Mouse (Mus musculus): ENCODE measurements around the gene Cep63. TPM values are rescaled to one million over a fixed set of nuclear protein-coding genes. Genes with fewer than 3 reads are reported as not detected.

Gene Cep63
- polyA plus RNA-seq (2012; ENCODE audit: insufficient read depth, insufficient read length, missing spikeins) = 24.3 TPM in 2 replicates

GRCm38 (mm10) chr9:102625983-102626838 lies at the start of gene Cep63, which contains the start of gene Anapc13:
TSS of gene Cep63 (minus strand) at chr9:102626534.
TSS of gene Anapc13 (plus strand) at chr9:102626296.
- peak within 1 kb of the TSS; percentile 95 for H3K27ac ChIP-seq (ENCODE audit: insufficient read depth, low read depth, low read length)
- H3K4me3 ChIP-seq (ENCODE audit: insufficient read depth, low read length) = peak within 1 kb of the TSS; percentile 89
- TF ChIP-seq CTCF (IDR thresholded peaks at IDR 0.05; ENCODE audit: low read depth, low read length) (no peak), POLR2A (IDR thresholded peaks at IDR 0.05; ENCODE audit: borderline replicate concordance, low read depth, low read length) (no peak)
- peaks cover 33% of the 10 kb centered on the region for H3K4me1 ChIP-seq (ENCODE audit: control insufficient read depth, insufficient read depth, low read length)

GRCm38 (mm10) chr9:102675922-102676321 lies 49.6 kb upstream of the Cep63 start:
- no peak overlapping the region for H3K27ac ChIP-seq (ENCODE audit: insufficient read depth, low read depth, low read length)
- H3K4me3 ChIP-seq (ENCODE audit: insufficient read depth, low read length) = no peak overlapping the region
- H3K4me1 ChIP-seq (ENCODE audit: control insufficient read depth, insufficient read depth, low read length) = no peaks in the 10 kb centered on the region
- TF ChIP-seq CTCF (IDR thresholded peaks at IDR 0.05; ENCODE audit: low read depth, low read length) (no peak), POLR2A (IDR thresholded peaks at IDR 0.05; ENCODE audit: borderline replicate concordance, low read depth, low read length) (no peak)

- H3K27ac ChIP-seq (ENCODE audit: insufficient read depth, low read depth, low read length) = no peak overlapping the region
- H3K4me1 ChIP-seq (ENCODE audit: control insufficient read depth, insufficient read depth, low read length) = no peaks in the 10 kb centered on the region
- TF ChIP-seq CTCF (IDR thresholded peaks at IDR 0.05; ENCODE audit: low read depth, low read length) = no peak
- TF ChIP-seq POLR2A (IDR thresholded peaks at IDR 0.05; ENCODE audit: borderline replicate concordance, low read depth, low read length) = no peak
- no peak overlapping the region for H3K4me3 ChIP-seq (ENCODE audit: insufficient read depth, low read length)
Observed at GRCm38 (mm10) chr9:102673381-102673780, 47.0 kb upstream of the Cep63 start.

- TF ChIP-seq POLR2A (IDR thresholded peaks at IDR 0.05; ENCODE audit: borderline replicate concordance, low read depth, low read length) (no peak), CTCF (IDR thresholded peaks at IDR 0.05; ENCODE audit: low read depth, low read length) (no peak)
- H3K4me3 ChIP-seq (ENCODE audit: insufficient read depth, low read length) = no peak overlapping the region
- H3K4me1 ChIP-seq (ENCODE audit: control insufficient read depth, insufficient read depth, low read length) = no peaks in the 10 kb centered on the region
- H3K27ac ChIP-seq (ENCODE audit: insufficient read depth, low read depth, low read length) = no peak overlapping the region
Observed at GRCm38 (mm10) chr9:102668906-102669305, 42.6 kb upstream of the Cep63 start.

- no peak overlapping the region for H3K4me3 ChIP-seq (ENCODE audit: insufficient read depth, low read length)
- H3K4me1 ChIP-seq (ENCODE audit: control insufficient read depth, insufficient read depth, low read length) = no peaks in the 10 kb centered on the region
- no peak overlapping the region for H3K27ac ChIP-seq (ENCODE audit: insufficient read depth, low read depth, low read length)
- TF ChIP-seq POLR2A (IDR thresholded peaks at IDR 0.05; ENCODE audit: borderline replicate concordance, low read depth, low read length) = no peak
- TF ChIP-seq CTCF (IDR thresholded peaks at IDR 0.05; ENCODE audit: low read depth, low read length) = no peak
Observed at GRCm38 (mm10) chr9:102668115-102668514, 41.8 kb upstream of the Cep63 start.

- no peaks in the 10 kb centered on the region for H3K4me1 ChIP-seq (ENCODE audit: control insufficient read depth, insufficient read depth, low read length)
- H3K4me3 ChIP-seq (ENCODE audit: insufficient read depth, low read length) = no peak overlapping the region
- TF ChIP-seq POLR2A (IDR thresholded peaks at IDR 0.05; ENCODE audit: borderline replicate concordance, low read depth, low read length) (no peak), CTCF (IDR thresholded peaks at IDR 0.05; ENCODE audit: low read depth, low read length) (no peak)
- H3K27ac ChIP-seq (ENCODE audit: insufficient read depth, low read depth, low read length) = no peak overlapping the region
Observed at GRCm38 (mm10) chr9:102656355-102657095, 30.2 kb upstream of the Cep63 start.

- Histone ChIP-seq H3K4me3 (ENCODE audit: insufficient read depth, low read length) (no peak overlapping the region), H3K27ac (ENCODE audit: insufficient read depth, low read depth, low read length) (no peak overlapping the region), H3K4me1 (ENCODE audit: control insufficient read depth, insufficient read depth, low read length) (no peaks in the 10 kb centered on the region)
- no peak for TF ChIP-seq POLR2A (IDR thresholded peaks at IDR 0.05; ENCODE audit: borderline replicate concordance, low read depth, low read length)
- TF ChIP-seq CTCF (IDR thresholded peaks at IDR 0.05; ENCODE audit: low read depth, low read length) = no peak
Observed at GRCm38 (mm10) chr9:102651199-102651720, 24.9 kb upstream of the Cep63 start.

GRCm38 (mm10) chr9:102650637-102651036 lies 24.3 kb upstream of the Cep63 start:
- Histone ChIP-seq H3K4me1 (ENCODE audit: control insufficient read depth, insufficient read depth, low read length) (no peaks in the 10 kb centered on the region), H3K27ac (ENCODE audit: insufficient read depth, low read depth, low read length) (no peak overlapping the region), H3K4me3 (ENCODE audit: insufficient read depth, low read length) (no peak overlapping the region)
- TF ChIP-seq CTCF (IDR thresholded peaks at IDR 0.05; ENCODE audit: low read depth, low read length) (no peak), POLR2A (IDR thresholded peaks at IDR 0.05; ENCODE audit: borderline replicate concordance, low read depth, low read length) (no peak)

- Histone ChIP-seq H3K4me3 (ENCODE audit: insufficient read depth, low read length) (no peak overlapping the region), H3K4me1 (ENCODE audit: control insufficient read depth, insufficient read depth, low read length) (no peaks in the 10 kb centered on the region), H3K27ac (ENCODE audit: insufficient read depth, low read depth, low read length) (no peak overlapping the region)
- TF ChIP-seq POLR2A (IDR thresholded peaks at IDR 0.05; ENCODE audit: borderline replicate concordance, low read depth, low read length) (no peak), CTCF (IDR thresholded peaks at IDR 0.05; ENCODE audit: low read depth, low read length) (no peak)
Observed at GRCm38 (mm10) chr9:102649917-102650527, 23.7 kb upstream of the Cep63 start.

All from bone marrow macrophage, adult 2 months (primary cell).